Mouse (Mus musculus) forebrain, embryonic 11.5 days (tissue): Measurements from ENCODE around the gene Gm17027. TPM values are rescaled to one million over a fixed set of nuclear protein-coding genes. Genes with fewer than 3 reads are reported as not detected.
"Not testable (repeated sequence)": the region's sequence is repeated elsewhere in the genome, so short reads cannot be mapped to it uniquely, and the experiment has no call there.

Source experiments
- ATAC-seq: fragments of 200-750 bp; cut with Nextera tagmentation; replicated peaks from 2 replicates; pipeline ENCODE4 v1.8.0; 2017; ENCODE audit warnings: moderate TSS enrichment; ENCODE audit not compliant: low FRiP score
- DNase-seq: peaks from one replicate; pipeline ENCODE4 v3.0.0-alpha.2; 2017; ENCODE audit warnings: low spot score
- H3K27ac ChIP-seq: fragments of 300-500 bp; sonication (generic); 2 replicates; pipeline ENCODE4 v1.5.1; 2014; ENCODE audit warnings: low read depth, low read length
- H3K27me3 ChIP-seq: fragments of 300-500 bp; sonication (generic); 2 replicates; pipeline ENCODE4 v1.6.1; 2014; ENCODE audit warnings: mild to moderate bottlenecking, low read length, mixed read lengths; ENCODE audit not compliant: control insufficient read depth, insufficient read depth
- H3K36me3 ChIP-seq: fragments of 300-500 bp; sonication (generic); 2 replicates; pipeline ENCODE4 v1.6.1; 2014; ENCODE audit warnings: mild to moderate bottlenecking, low read length, moderate library complexity, mixed read lengths; ENCODE audit not compliant: control insufficient read depth, insufficient read depth
- H3K4me1 ChIP-seq: fragments of 300-500 bp; sonication (generic); replicated peaks from 2 replicates; pipeline ENCODE4 v1.6.1; 2014; ENCODE audit warnings: low read length, mixed read lengths; ENCODE audit not compliant: control insufficient read depth, insufficient read depth
- H3K4me2 ChIP-seq: fragments of 300-500 bp; sonication (generic); 2 replicates; pipeline ENCODE4 v1.6.1; 2014; ENCODE audit warnings: low read depth, mild to moderate bottlenecking, low read length, moderate library complexity, mixed read lengths; ENCODE audit not compliant: severe bottlenecking
- H3K4me3 ChIP-seq: fragments of 300-500 bp; sonication (generic); 2 replicates; pipeline ENCODE4 v1.5.1; 2014; ENCODE audit warnings: low read depth, low read length
- H3K9ac ChIP-seq: fragments of 300-500 bp; sonication (generic); 2 replicates; pipeline ENCODE4 v1.6.1; 2014; ENCODE audit warnings: low read length
- H3K9me3 ChIP-seq: fragments of 300-500 bp; sonication (generic); 2 replicates; pipeline ENCODE4 v1.6.1; 2016; ENCODE audit warnings: low read length, mixed read lengths; ENCODE audit not compliant: control insufficient read depth
- WGBS: fragments of 180-500 bp; shearing (Covaris S2); extraction: QIAGEN DNeasy Blood & Tissue Kit; methylation state at CpG from one replicate; pipeline ENCODE4 v1.1.7; 2014; 5-methylcytosine and 5-hydroxymethylcytosine counted together
- polyA plus RNA-seq: library from polyadenylated mRNA; unstranded; fragments of >200 nt; fragmentation: Nextera tagmentation; extraction: Ambion mirVana; gene quantifications from 2 replicates; pipeline ENCODE4 v1.2.1, GENCODE M21; 2014

The Gm17027 gene
- polyA plus RNA-seq = not detected in 2 replicates

DNA sequence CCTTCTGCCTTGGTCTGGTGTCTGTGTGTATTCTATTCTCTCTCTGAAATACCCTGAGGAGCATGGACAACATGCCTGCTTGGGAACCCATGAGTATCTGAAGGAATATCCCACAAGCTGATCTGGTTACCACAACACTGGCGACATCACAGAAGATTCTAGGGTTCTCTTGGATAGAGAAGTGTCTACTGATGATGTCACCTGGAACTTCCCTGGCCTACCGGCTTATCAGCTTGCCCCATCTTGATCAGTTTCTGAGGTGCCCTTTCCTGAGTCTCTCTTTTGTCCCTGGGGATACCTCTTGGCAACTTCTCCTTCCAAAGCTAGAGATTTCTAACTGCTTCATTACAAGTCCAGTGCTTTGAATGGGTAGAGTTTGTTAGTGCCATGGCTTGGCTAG, at the start of gene Gm17027:
Gene Gm17027 (minus strand): TSS at position 101 of the 400 bp plus-strand sequence.
- not testable (repeated sequence) for DNase-seq, H3K36me3 ChIP-seq, H3K4me2 ChIP-seq, H3K4me1 ChIP-seq, H3K27me3 ChIP-seq, H3K4me3 ChIP-seq, H3K9me3 ChIP-seq, H3K9ac ChIP-seq, ATAC-seq, H3K27ac ChIP-seq
- WGBS = 100% methylated on average over 1 of the region's 2 CpGs

- H3K36me3 ChIP-seq, DNase-seq, H3K4me2 ChIP-seq, H3K4me3 ChIP-seq, H3K9me3 ChIP-seq, ATAC-seq, H3K4me1 ChIP-seq, H3K27me3 ChIP-seq, H3K27ac ChIP-seq, H3K9ac ChIP-seq: not testable (repeated sequence)
- WGBS = no CpG with 5 or more reads among the region's 1 CpGs
These were observed 28.3 kb upstream of the Gm17027 start, which contains the start of gene Gm3573 for GRCm38 (mm10) chr14:42190691-42191090. Gm3573 (minus strand) TSS chr14:42190791.

DNA sequence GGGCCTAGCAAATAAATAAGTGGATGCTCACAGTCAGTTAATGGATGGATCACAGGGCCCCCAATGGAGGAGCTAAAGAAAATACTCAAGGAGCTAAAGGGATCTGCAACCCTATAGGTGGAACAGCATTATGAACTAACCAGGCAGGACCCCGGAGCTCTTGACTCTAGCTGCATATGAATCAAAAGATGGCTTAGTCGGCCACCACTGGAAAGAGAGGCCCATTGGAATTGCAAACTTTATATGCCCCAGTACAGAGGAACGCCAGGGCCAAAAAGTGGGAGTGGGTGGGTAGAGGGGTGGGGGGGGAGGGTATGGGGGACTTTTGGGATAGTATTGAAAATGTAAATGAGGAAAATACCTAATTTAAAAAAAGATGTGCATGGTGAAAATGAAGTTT, 21.5 kb upstream of the Gm17027 start:
- not testable (repeated sequence) for H3K27me3 ChIP-seq, H3K9me3 ChIP-seq, DNase-seq, H3K4me1 ChIP-seq, H3K27ac ChIP-seq, ATAC-seq, H3K9ac ChIP-seq, H3K4me3 ChIP-seq, H3K36me3 ChIP-seq, H3K4me2 ChIP-seq
- 86% methylated on average over 3 of the region's 3 CpGs for WGBS

DNA sequence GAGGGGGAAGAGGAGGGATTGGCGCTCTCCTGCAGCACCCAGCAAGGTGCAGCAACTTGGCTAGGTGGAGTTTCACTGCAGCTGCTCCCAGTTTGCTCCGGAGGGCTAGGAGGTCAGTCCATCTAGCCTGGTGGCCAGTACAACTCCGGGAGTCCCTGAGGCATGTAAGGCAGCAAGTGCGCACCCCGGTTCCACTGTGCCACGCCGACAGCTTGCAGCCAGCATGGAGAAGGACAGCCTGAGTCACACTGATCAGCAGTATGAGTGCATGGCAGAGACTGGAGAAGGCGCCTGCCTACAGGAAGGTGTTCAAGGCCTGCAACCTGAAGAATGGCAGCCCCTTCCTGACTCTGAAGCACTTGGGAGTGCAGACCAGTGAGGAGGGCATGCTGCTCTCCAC, 27.9 kb downstream of the Gm17027 start:
- not testable (repeated sequence) for H3K9ac ChIP-seq, H3K4me2 ChIP-seq, H3K9me3 ChIP-seq, DNase-seq, H3K27me3 ChIP-seq, H3K4me1 ChIP-seq, H3K27ac ChIP-seq, H3K4me3 ChIP-seq, ATAC-seq, H3K36me3 ChIP-seq
- 72% methylated on average over 7 of the region's 8 CpGs for WGBS

DNA sequence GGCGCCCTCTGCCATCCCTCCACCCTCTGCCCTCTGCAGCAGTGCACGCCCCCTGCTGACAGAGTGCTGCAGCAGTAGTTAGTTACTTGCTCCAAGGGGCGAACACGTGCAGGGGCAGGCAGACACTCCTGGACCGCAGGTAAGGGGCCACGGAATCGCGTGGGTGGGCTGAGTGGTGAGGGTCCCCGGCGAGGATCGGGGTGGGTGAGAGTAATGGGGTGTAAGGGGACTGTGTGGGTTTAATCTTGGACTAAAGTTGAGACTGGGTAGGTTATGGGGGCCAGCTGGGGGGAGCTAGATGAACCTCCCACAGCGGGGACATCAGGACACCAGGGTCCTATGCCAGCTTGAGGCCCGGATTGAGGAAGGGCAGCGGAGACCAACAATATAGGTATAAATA, 28.6 kb downstream of the Gm17027 start:
- H3K9ac ChIP-seq, DNase-seq, H3K4me1 ChIP-seq, H3K4me2 ChIP-seq, H3K27me3 ChIP-seq, H3K4me3 ChIP-seq, ATAC-seq, H3K36me3 ChIP-seq, H3K27ac ChIP-seq, H3K9me3 ChIP-seq: not testable (repeated sequence)
- 53% methylated on average over 8 of the region's 14 CpGs for WGBS

- no CpG with 5 or more reads among the region's 2 CpGs for WGBS
- not testable (repeated sequence) for H3K4me2 ChIP-seq, ATAC-seq, H3K36me3 ChIP-seq, H3K4me1 ChIP-seq, H3K4me3 ChIP-seq, H3K27ac ChIP-seq, H3K9me3 ChIP-seq, DNase-seq, H3K9ac ChIP-seq, H3K27me3 ChIP-seq
These were observed 45.2 kb downstream of the Gm17027 start, which contains the start of gene Gm7951 for GRCm38 (mm10) chr14:42117269-42117668. Gm7951 (minus strand) TSS chr14:42117369.

Other genes with a start within 250 kb of the Gm17027 start
- gene 1700049E17Rik1, start 237.7 kb downstream of the Gm17027 start, polyA plus RNA-seq = not detected in 2 replicates
- not detected in 2 replicates for gene 1700024B05Rik, start 218.6 kb downstream of the Gm17027 start, polyA plus RNA-seq
- not detected in 2 replicates for gene Gm6401, start 194.7 kb downstream of the Gm17027 start, polyA plus RNA-seq
- gene Gm3543, start 179.3 kb downstream of the Gm17027 start, polyA plus RNA-seq = not detected in 2 replicates
- gene Gm7951, start 45.3 kb downstream of the Gm17027 start, polyA plus RNA-seq = not detected in 2 replicates
- gene Gm3573, start 28.2 kb upstream of the Gm17027 start, polyA plus RNA-seq = not detected in 2 replicates
- gene Gm17026, start 97.4 kb upstream of the Gm17027 start, polyA plus RNA-seq = not detected in 2 replicates
- not detected in 2 replicates for gene Gm9611, start 134.7 kb upstream of the Gm17027 start, polyA plus RNA-seq
- gene Gm7995, start 147.6 kb upstream of the Gm17027 start, polyA plus RNA-seq = not detected in 2 replicates